Mouse (Mus musculus) stomach, adult 2 months (tissue): Measurements from ENCODE around the gene Mdga2. TPM values are rescaled to one million over a fixed set of nuclear protein-coding genes. Genes with fewer than 3 reads are reported as not detected.

Experiments used
- polyA plus RNA-seq: library from polyadenylated mRNA; depleted of rRNA; stranded (reverse); fragments of >200 nt; gene quantifications from 2 replicates; pipeline ENCODE4 v1.2.3, GENCODE M21; 2012; rRNA removed

Gene Mdga2
- 0.04 and 0.06 TPM in 2 replicates for polyA plus RNA-seq

DNA sequence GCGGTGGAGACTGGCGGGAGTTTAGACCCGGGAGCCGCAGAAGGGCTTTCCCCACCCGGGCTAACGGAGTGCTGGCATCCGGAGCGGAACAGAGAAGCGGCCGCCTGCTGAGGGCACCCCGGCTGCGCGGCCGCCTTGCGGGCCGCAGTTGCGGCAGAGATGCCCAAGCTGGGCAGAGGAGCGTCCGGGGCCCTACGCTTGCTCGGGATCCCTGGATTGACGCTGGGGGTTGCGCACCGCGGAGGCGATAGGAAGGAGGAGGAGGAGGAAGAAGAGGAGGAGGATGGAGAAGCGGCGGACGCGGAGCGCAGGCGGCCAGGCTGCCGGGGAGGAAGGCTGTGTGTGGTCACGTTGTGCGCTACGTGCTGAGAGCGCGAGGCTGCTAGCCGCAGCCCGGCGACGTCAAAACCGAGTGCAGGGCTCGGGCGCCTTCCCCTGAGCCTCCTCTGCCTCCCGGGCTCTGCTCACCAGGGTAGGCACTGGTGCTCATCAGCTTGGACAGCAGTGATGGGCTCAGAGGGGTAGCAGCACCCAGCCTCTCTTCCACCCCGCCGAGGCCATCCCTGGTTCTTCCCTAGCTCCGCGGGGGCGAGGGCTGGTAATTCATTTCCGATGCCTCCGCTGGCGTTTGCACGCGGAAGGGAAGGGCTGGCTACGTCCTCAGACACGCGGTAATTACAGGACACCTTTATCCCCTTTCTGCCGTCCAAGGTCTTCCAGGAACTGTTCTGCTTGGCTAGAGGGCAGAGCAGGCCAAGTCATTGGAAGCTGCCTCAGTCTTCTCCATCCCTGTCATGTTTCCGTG is at the start of gene Mdga2:
Gene Mdga2 (minus strand): TSS at position 329 of the 805 bp plus-strand sequence.

